Mouse (Mus musculus): ENCODE measurements at regions not wholly inside any gene's neighbourhood (a gene's known extent, or its start where the extent isn't known, plus 50 kb on each side); places are given as distances from the start of the nearest gene placed in this dataset.
A peak's percentile ranks its signal among the peaks of the same experiment; 100 is the strongest.

DNA sequence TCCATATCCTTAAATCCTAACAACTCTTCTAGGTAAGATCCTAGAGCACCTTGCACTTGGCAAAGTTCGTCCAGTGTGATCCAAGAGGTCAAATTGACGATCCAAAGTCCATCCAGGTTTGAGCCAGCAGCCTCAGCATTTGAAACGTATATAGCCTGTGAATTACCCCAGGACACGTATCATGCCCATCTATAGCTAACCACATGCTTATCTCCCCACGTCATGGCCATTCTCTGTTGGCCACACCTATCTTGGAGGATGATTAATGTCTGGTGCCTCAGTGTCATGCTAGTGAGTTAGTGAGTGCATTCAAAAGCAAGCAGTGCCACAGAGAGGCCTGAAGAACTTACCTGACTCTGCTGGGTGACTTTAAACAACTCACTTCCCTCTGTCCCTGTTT is 1521.9 kb upstream of the Gm6569 start:
- DNase-seq (ENCODE audit: low spot score in 2 of 2), result no peak

GRCm38 (mm10) chr15:72321528-72321927 is 1512.8 kb upstream of the Gm6569 start:
- DNase-seq (ENCODE audit: low spot score in 2 of 2), result no peak

- DNase-seq (ENCODE audit: low spot score in 2 of 2), result no peak
Observed at GRCm38 (mm10) chr15:72322127-72322526, 1512.2 kb upstream of the Gm6569 start.

DNA sequence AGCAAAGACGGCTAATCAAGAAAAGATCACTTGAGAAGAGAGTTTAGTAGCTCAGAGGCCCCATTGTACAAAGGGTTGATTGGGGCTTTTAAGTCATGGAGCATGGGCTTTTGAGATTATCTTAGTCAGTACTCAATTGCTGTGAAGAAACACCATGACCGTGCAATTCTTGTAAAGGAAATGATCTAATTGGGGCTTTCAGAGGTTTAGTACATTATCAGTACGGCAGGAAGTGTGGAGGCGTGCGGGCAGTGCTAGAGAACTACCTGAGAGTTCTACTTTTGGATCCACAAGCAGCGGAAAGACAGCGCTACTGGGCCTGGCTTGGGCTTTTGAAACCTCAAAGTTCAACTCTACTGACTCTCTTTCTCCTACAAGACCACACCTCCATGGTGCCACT is 1511.2 kb upstream of the Gm6569 start:
- no peak for DNase-seq (ENCODE audit: low spot score in 2 of 2)

GRCm38 (mm10) chr15:72331262-72331661 is 1503.1 kb upstream of the Gm6569 start:
- no peak for DNase-seq (ENCODE audit: low spot score in 2 of 2)

- DNase-seq (ENCODE audit: low spot score in 2 of 2), result no peak
Observed at GRCm38 (mm10) chr15:72334497-72334896, 1499.9 kb upstream of the Gm6569 start.

GRCm38 (mm10) chr15:72339629-72340028 is 1494.7 kb upstream of the Gm6569 start:
- no peak for DNase-seq (ENCODE audit: low spot score in 2 of 2)

- no peak for DNase-seq (ENCODE audit: low spot score in 2 of 2)
Observed at GRCm38 (mm10) chr15:72341991-72342390, 1492.4 kb upstream of the Gm6569 start.

DNA sequence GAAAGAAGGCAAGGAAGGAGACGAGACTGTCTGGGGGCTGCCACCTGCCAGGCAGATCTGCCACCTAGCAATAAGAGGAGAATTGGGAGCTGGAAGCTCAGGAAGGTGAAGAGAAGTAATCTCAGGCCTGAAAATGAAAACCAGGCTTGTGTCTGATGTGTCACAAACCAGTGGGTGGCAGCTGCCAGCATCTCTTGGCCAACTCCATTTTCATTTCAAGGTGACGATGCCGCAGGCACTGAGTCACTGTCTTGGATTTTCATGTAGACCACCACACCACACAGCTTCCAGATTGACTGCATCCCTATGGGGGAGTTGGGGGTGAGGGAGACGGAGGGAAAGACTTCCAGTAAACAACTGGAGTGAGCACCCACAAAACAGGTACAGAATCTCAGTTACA is 1491.9 kb upstream of the Gm6569 start:
- DNase-seq (ENCODE audit: low spot score in 2 of 2), result no peak

DNA sequence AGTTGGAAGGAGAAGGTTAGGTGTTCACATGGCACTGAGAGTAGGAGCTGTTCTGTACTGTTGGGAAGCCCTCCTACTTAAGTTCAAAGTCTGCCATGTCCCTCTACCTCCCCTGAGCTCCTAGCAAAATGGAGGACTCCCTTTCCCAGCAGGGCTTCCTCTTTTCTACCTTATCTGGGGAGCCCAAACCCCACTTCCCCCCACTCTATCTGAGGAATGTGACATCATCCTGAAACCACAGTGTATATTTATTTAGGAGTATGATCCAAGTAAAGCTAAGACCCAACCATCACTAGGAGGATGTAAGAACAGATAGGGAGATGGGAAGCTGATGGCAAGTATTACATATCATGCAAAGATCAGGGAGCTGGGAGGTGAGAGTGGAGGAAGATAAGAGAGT is 1490.6 kb upstream of the Gm6569 start:
- DNase-seq (ENCODE audit: low spot score in 2 of 2), result no peak

DNA sequence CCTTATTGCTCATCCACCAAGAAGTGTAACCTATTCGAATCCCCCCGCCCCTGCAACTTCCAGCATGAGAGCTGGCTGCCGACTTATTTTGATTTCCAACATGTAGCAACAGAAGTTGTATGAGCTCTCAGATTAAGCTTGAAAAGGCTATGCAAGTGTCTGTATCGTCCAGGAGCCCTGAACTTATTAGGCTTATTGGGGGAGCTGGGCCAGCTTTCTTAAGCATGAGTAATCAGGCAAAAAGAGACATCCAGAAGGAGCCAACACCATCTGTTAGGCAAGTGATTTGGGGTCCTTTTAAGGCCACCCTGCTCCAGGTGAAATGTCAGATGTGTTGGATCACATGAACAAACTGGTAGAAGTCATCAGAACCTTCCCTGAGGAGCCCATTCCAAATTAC is 1481.0 kb upstream of the Gm6569 start:
- no peak for DNase-seq (ENCODE audit: low spot score in 2 of 2)

- no peak for DNase-seq (ENCODE audit: low spot score in 2 of 2)
Observed at GRCm38 (mm10) chr15:72355626-72356025, 1478.7 kb upstream of the Gm6569 start.

DNA sequence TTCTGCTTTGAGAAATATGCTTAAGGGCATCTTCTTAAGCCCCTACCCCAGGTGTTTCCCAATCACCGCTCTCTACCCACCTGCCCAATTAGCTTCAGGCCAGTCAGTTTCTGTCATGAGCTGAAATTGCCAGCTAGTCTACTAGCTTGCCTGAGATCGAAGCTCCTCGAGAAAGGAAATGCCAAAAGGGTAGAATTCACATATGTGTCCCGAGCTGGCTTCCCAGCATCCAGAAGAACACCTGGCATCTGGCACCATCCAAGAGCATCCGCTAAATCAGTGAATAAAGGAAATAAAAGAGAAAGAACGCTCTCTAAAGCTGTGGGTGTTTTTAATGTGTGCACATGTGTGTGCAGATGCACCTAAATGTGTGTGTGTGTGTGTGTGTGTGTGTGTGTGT is 1474.7 kb upstream of the Gm6569 start:
- DNase-seq (ENCODE audit: low spot score in 2 of 2), result no peak

GRCm38 (mm10) chr15:72360049-72360448 is 1474.3 kb upstream of the Gm6569 start:
- DNase-seq (ENCODE audit: low spot score in 2 of 2), result no peak

- DNase-seq (ENCODE audit: low spot score in 2 of 2), result peak; percentile 41 to 52
Observed at GRCm38 (mm10) chr15:72360463-72361030, 1473.8 kb upstream of the Gm6569 start.

- no peak for DNase-seq (ENCODE audit: low spot score in 2 of 2)
Observed at GRCm38 (mm10) chr15:72373041-72373440, 1461.3 kb upstream of the Gm6569 start.

DNA sequence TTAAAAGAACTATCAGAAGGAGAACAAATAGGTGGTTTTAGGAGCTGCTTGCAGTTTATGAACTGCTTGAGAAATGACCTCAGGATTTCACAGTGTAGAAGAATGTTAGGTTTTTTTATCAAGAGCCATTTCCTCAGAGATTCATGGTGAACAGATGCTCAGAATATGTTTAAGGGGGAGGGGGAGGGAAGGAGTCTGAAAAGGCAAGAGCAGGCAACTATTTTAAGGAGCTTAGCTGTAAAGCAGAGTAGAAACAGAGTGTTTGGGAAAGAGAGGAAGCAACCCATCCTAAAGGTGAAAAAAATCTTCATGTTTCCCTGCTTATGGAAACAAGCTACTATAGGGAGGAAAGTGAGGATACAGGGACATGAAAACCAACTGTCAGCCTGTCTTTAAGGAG is 1457.2 kb upstream of the Gm6569 start:
- DNase-seq (ENCODE audit: low spot score in 2 of 2), result no peak

GRCm38 (mm10) chr15:72379291-72379690 is 1455.1 kb upstream of the Gm6569 start:
- DNase-seq (ENCODE audit: low spot score in 2 of 2), result no peak

DNA sequence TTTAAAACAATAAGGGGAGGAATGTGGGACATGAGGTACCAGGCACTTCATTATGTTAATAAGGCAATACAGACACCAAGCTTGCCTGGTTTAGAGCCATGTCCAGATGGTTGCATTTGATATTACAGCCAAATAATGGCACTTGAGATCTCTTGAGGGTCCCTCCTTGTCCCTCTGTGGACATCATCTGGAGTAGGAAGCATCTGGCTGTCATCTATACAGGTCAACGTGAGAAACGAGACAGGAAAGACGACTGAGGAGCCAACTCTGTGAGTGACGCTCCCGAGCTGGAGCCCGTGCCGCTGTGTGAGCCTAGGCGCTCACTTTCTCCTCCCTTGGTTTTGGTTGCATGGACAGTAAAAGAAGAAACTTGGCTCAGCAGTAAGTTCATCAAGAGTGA is 1453.2 kb upstream of the Gm6569 start:
- no peak for DNase-seq (ENCODE audit: low spot score in 2 of 2)

GRCm38 (mm10) chr15:72381744-72382143 is 1452.6 kb upstream of the Gm6569 start:
- DNase-seq (ENCODE audit: low spot score in 2 of 2), result no peak

- no peak for DNase-seq (ENCODE audit: low spot score in 2 of 2)
Observed at GRCm38 (mm10) chr15:72382521-72382920, 1451.8 kb upstream of the Gm6569 start.

DNA sequence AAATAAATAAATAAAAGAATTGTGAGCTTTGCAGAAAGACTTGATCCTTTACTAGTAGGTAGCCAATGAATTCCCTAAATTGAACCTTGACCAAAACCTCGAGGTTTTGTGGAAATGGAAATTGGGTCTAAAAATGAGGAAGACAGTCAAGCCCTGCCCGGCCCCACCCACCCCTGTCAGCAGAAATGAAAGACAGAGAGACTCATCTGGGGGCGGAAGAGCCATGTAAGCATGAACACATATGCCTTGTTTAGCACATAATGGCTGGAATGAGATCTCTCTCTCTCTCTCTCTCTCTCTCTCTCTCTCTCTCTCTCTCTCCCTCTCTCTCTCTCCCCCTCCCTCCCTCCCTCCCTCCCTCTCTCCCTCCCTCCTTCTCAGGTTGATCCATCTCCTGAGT is 1451.3 kb upstream of the Gm6569 start:
- DNase-seq (ENCODE audit: low spot score in 2 of 2), result no peak

GRCm38 (mm10) chr15:72383470-72383869 is 1450.9 kb upstream of the Gm6569 start:
- DNase-seq (ENCODE audit: low spot score in 2 of 2), result no peak

DNA sequence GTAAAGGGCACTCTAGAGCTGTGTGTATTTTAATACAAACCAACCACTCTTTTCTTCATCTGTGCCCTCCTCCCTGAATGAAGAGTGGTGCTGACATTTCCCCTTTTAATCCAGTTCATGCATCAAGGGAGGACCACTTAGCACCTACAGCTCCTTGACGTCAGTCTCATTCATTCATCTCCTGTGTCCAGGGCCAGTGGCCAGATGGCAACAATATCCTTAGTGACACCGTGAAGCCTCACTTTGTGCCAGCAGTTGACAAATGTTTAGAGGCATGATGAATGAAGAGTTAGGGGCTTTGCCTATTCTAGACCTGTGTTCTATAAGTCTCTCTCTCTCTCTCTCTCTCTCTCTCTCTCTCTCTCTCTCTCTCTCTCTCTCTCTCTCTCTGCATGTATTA is 1441.1 kb upstream of the Gm6569 start:
- DNase-seq (ENCODE audit: low spot score in 2 of 2), result no peak
